Comparison of ENCODE assay signal across 21 mouse cellular contexts in genomic region chr4:127095090-127095489, GRCm38 (mm10). TPM values are rescaled to one million over a fixed set of nuclear protein-coding genes. Genes with fewer than 3 reads are reported as not detected.
A peak's percentile ranks its signal among the peaks of the same experiment; 100 is the strongest.
DNase-seq lines count a peak whose midpoint lies in the region; ATAC-seq and TF ChIP-seq lines count a peak whose summit lies in the region.
"Had no signal": no experiment of that assay in that cellular context is flagged by ENCODE, and none has a peak within 500 bp of the region (broad histone marks: within the 10 kb centered on the region; RNA-seq: fewer than 3 reads in every experiment).

No protein-coding gene starts in this region.

- TF ChIP-seq EP300 in stomach, postnatal 0 days (optimal IDR thresholded peaks at IDR 0.05): no peak

- peak; percentile 17 for DNase-seq in heart, adult 11 months
- DNase-seq in heart, adult 8-10 months (ENCODE audit: low spot score): no peak
- DNase-seq in thymus, adult 18-20 months: peak; percentile 6 to 18
- DNase-seq in thymus, postnatal 14 days: peak; percentile 53
- no peak for DNase-seq in stomach, postnatal 0 days (ENCODE audit: low spot score)
- DNase-seq in right cerebral cortex, adult 18-20 months: no peak
- no peak for DNase-seq in ovary, postnatal 10 days (ENCODE audit: low spot score)
- no peak for DNase-seq in kidney, postnatal 14 days
- DNase-seq: adrenal gland, adult 8-10 months; adrenal gland, postnatal 36 days; B cell, adult 2 months; cerebellum, adult 2 months; cerebellum, postnatal 10 days; gastrocnemius, postnatal 36 days; heart, adult 18-20 months had no signal

- WGBS in stomach, postnatal 0 days: 91% methylated on average over 4 of the region's 4 CpGs

- no peak overlapping the region for H3K4me3 ChIP-seq in stomach, postnatal 0 days (ENCODE audit: low read depth, low read length)
- H3K4me3 ChIP-seq: embryonic facial prominence, embryonic 10.5 days; forebrain, embryonic 10.5 days; heart, embryonic 12.5 days; hindbrain, embryonic 10.5 days had no signal

- H3K9me3 ChIP-seq in stomach, postnatal 0 days (ENCODE audit: control insufficient read depth, low read length): no peaks in the 10 kb centered on the region
- H3K9me3 ChIP-seq: embryonic facial prominence, embryonic 10.5 days; forebrain, embryonic 10.5 days; heart, embryonic 12.5 days; hindbrain, embryonic 10.5 days had no signal

- no peaks in the 10 kb centered on the region for H3K36me3 ChIP-seq in stomach, postnatal 0 days (ENCODE audit: control insufficient read depth, insufficient read depth, low read length)

- no peak for TF ChIP-seq CTCF in stomach, postnatal 0 days (IDR thresholded peaks at IDR 0.05; ENCODE audit: low read depth)

- no peak overlapping the region for H3K4me2 ChIP-seq in stomach, postnatal 0 days (replicated peaks; ENCODE audit: low read depth)
- H3K4me2 ChIP-seq: heart, embryonic 12.5 days; hindbrain, embryonic 14.5 days had no signal

- no peak for ATAC-seq in stomach, postnatal 0 days (ENCODE audit: low FRiP score, low TSS enrichment)
- ATAC-seq: forebrain, embryonic 14.5 days had no signal

- no peaks in the 10 kb centered on the region for H3K4me1 ChIP-seq in stomach, postnatal 0 days (replicated peaks; ENCODE audit: control insufficient read depth, insufficient read depth)
- H3K4me1 ChIP-seq: embryonic facial prominence, embryonic 10.5 days; forebrain, embryonic 10.5 days; heart, embryonic 12.5 days; hindbrain, embryonic 10.5 days had no signal

- H3K9ac ChIP-seq in stomach, postnatal 0 days (ENCODE audit: low read length): no peak overlapping the region
- H3K9ac ChIP-seq: heart, embryonic 12.5 days; hindbrain, embryonic 14.5 days had no signal

- no peak overlapping the region for H3K27ac ChIP-seq in stomach, postnatal 0 days (replicated peaks)
- H3K27ac ChIP-seq: embryonic facial prominence, embryonic 10.5 days; forebrain, embryonic 10.5 days; hindbrain, embryonic 10.5 days; hindbrain, embryonic 14.5 days had no signal

- H3K27me3 ChIP-seq in stomach, postnatal 0 days (ENCODE audit: control insufficient read depth, insufficient read depth, low read length): no peaks in the 10 kb centered on the region
- H3K27me3 ChIP-seq: heart, embryonic 12.5 days had no signal

RNA-seq across cellular contexts. Expression of gene Zmym6, which starts 17.9 kb away (rescaled TPM):
- total RNA-seq in heart, adult 8-10 months (2022): 10 to 100 TPM in 2 of 4 experiments, 1 to 10 TPM in 2; 8.0 to 16.2 (median 9.9) TPM
- 5.1 and 6.6 TPM in 2 replicates for polyA plus RNA-seq in stomach, postnatal 0 days (2015; fragmentation: Nextera tagmentation; extraction: Ambion mirVana)

RNA-seq across cellular contexts. Expression of gene Tmem35b, which starts 28.4 kb away (rescaled TPM):
- total RNA-seq in heart, adult 8-10 months (2022): 1 to 10 TPM; 1.0 to 3.1 (median 2.4) TPM
- polyA plus RNA-seq in stomach, postnatal 0 days (2015; fragmentation: Nextera tagmentation; extraction: Ambion mirVana): 14.5 and 16.0 TPM in 2 replicates

RNA-seq across cellular contexts. Expression of gene Zmym1, which starts 34.1 kb away (rescaled TPM):
- 1 to 10 TPM; 3.6 to 7.3 (median 5.7) TPM for total RNA-seq in heart, adult 8-10 months (2022)
- 4.8 and 5.3 TPM in 2 replicates for polyA plus RNA-seq in stomach, postnatal 0 days (2015; fragmentation: Nextera tagmentation; extraction: Ambion mirVana)

Comparison
In these comparisons a context has a peak if more than half of its experiments do, and no peak if none do; other contexts are left out.
1. DNase-seq: peak in heart, adult 11 months (single experiment), thymus, adult 18-20 months (2 of 2) and thymus, postnatal 14 days (single experiment); none in heart, adult 8-10 months (single experiment), stomach, postnatal 0 days (single experiment), right cerebral cortex, adult 18-20 months (single experiment), ovary, postnatal 10 days (single experiment) and kidney, postnatal 14 days (single experiment).